Mouse (Mus musculus): ENCODE measurements around the gene Kctd14. TPM values are rescaled to one million over a fixed set of nuclear protein-coding genes. Genes with fewer than 3 reads are reported as not detected.

Gene Kctd14
- polyA plus RNA-seq, 1 experiment from 2014 or later: 6.0 TPM

- ATAC-seq (ENCODE audit: insufficient number of reproducible peaks, insufficient read depth, low FRiP score, low TSS enrichment, low read depth): no peak
- no peaks in the 10 kb centered on the region for H3K4me1 ChIP-seq
- H3K27ac ChIP-seq: no peak overlapping the region
- H3K9ac ChIP-seq: no peak overlapping the region
- no peaks in the 10 kb centered on the region for H3K27me3 ChIP-seq
- peaks cover 75% of the 10 kb centered on the region for H3K36me3 ChIP-seq
- H3K4me3 ChIP-seq: no peak overlapping the region
- H3K4me2 ChIP-seq: no peak overlapping the region
- no peaks in the 10 kb centered on the region for H3K9me3 ChIP-seq
- 70% methylated on average over 3 of the region's 3 CpGs for WGBS
Observed at GRCm38 (mm10) chr7:97491157-97491556, 40.0 kb downstream of the Kctd14 start.

GRCm38 (mm10) chr7:97492420-97492819 is 41.3 kb downstream of the Kctd14 start:
- 86% methylated on average over 4 of the region's 4 CpGs for WGBS
- H3K4me2 ChIP-seq: no peak overlapping the region
- ATAC-seq (ENCODE audit: insufficient number of reproducible peaks, insufficient read depth, low FRiP score, low TSS enrichment, low read depth): no peak
- H3K27me3 ChIP-seq: no peaks in the 10 kb centered on the region
- H3K36me3 ChIP-seq: peaks cover 68% of the 10 kb centered on the region
- H3K27ac ChIP-seq: no peak overlapping the region
- no peaks in the 10 kb centered on the region for H3K9me3 ChIP-seq
- H3K4me1 ChIP-seq: no peaks in the 10 kb centered on the region
- H3K4me3 ChIP-seq: no peak overlapping the region
- no peak overlapping the region for H3K9ac ChIP-seq

GRCm38 (mm10) chr7:97495052-97495451 is 43.9 kb downstream of the Kctd14 start:
- Histone ChIP-seq H3K4me3 (no peak overlapping the region), H3K4me1 (no peaks in the 10 kb centered on the region), H3K9me3 (no peaks in the 10 kb centered on the region), H3K9ac (no peak overlapping the region), H3K27ac (no peak overlapping the region), H3K36me3 (peaks cover 58% of the 10 kb centered on the region), H3K4me2 (no peak overlapping the region), H3K27me3 (no peaks in the 10 kb centered on the region)
- no peak for ATAC-seq (ENCODE audit: insufficient number of reproducible peaks, insufficient read depth, low FRiP score, low TSS enrichment, low read depth)

- no peak overlapping the region for H3K4me3 ChIP-seq
- H3K36me3 ChIP-seq: peaks cover 48% of the 10 kb centered on the region
- no peaks in the 10 kb centered on the region for H3K9me3 ChIP-seq
- no peaks in the 10 kb centered on the region for H3K27me3 ChIP-seq
- no peak overlapping the region for H3K27ac ChIP-seq
- H3K4me2 ChIP-seq: no peak overlapping the region
- 77% methylated on average over 5 of the region's 5 CpGs for WGBS
- H3K9ac ChIP-seq: no peak overlapping the region
- no peaks in the 10 kb centered on the region for H3K4me1 ChIP-seq
- ATAC-seq (ENCODE audit: insufficient number of reproducible peaks, insufficient read depth, low FRiP score, low TSS enrichment, low read depth): no peak
Observed at GRCm38 (mm10) chr7:97500555-97501209, 49.6 kb downstream of the Kctd14 start.

Other genes with a start within 250 kb of the Kctd14 start
- gene Usp35, start 119.3 kb upstream of the Kctd14 start, polyA plus RNA-seq (2015; fragmentation: Nextera tagmentation; extraction: Ambion mirVana): 1.7 and 2.3 TPM in 2 replicates
- gene Kctd21, start 119.0 kb upstream of the Kctd14 start, polyA plus RNA-seq (2015; fragmentation: Nextera tagmentation; extraction: Ambion mirVana): 3.8 and 4.7 TPM in 2 replicates
- 35.2 and 36.1 TPM in 2 replicates for gene Alg8, start 79.7 kb upstream of the Kctd14 start, polyA plus RNA-seq (2015; fragmentation: Nextera tagmentation; extraction: Ambion mirVana)
- 346 and 350 TPM in 2 replicates for gene Ndufc2, start 51.3 kb upstream of the Kctd14 start, polyA plus RNA-seq (2015; fragmentation: Nextera tagmentation; extraction: Ambion mirVana)
- gene Thrsp, start 33.6 kb upstream of the Kctd14 start, polyA plus RNA-seq (2015; fragmentation: Nextera tagmentation; extraction: Ambion mirVana): 0.63 and 1.0 TPM in 2 replicates
- gene Ints4, start 29.6 kb downstream of the Kctd14 start, polyA plus RNA-seq (2015; fragmentation: Nextera tagmentation; extraction: Ambion mirVana): 53.0 and 57.5 TPM in 2 replicates
- gene Aamdc, start 128.2 kb downstream of the Kctd14 start, polyA plus RNA-seq (2015; fragmentation: Nextera tagmentation; extraction: Ambion mirVana): 67.5 and 69.0 TPM in 2 replicates
- 34.9 and 36.9 TPM in 2 replicates for gene Rsf1, start 128.6 kb downstream of the Kctd14 start, polyA plus RNA-seq (2015; fragmentation: Nextera tagmentation; extraction: Ambion mirVana)
- 223 and 229 TPM in 2 replicates for gene Clns1a, start 245.3 kb downstream of the Kctd14 start, polyA plus RNA-seq (2015; fragmentation: Nextera tagmentation; extraction: Ambion mirVana)